Mouse (Mus musculus) forelimb bud, embryonic 11.5 days (tissue): ENCODE data around the gene Psme2b.
"Not testable (repeated sequence)": the region's sequence is repeated elsewhere in the genome, so short reads cannot be mapped to it uniquely, and the experiment has no call there.

Experiments
- DNase-seq: peaks from one replicate; pipeline ENCODE4 v3.0.0-alpha.2; 2012; ENCODE audit warnings: low read depth, low spot score

The Psme2b gene

GRCm38 (mm10) chr11:48946090-48946489 lies at the start of gene Psme2b:
Psme2b (minus strand) TSS chr11:48946190.
- not testable (repeated sequence) for DNase-seq

- DNase-seq = not testable (repeated sequence)
Measured at GRCm38 (mm10) chr11:48994018-48994417, 48.0 kb upstream of the Psme2b start, which contains the start of gene Tgtp1. Tgtp1 (minus strand) TSS chr11:48994172.

GRCm38 (mm10) chr11:48993296-48993695 lies 47.3 kb upstream of the Psme2b start:
- not testable (repeated sequence) for DNase-seq

- DNase-seq = not testable (repeated sequence)
Measured at GRCm38 (mm10) chr11:48991740-48992520, 45.9 kb upstream of the Psme2b start, which contains the start of gene Gm12185. Gm12185 (minus strand) TSS chr11:48992226.

- DNase-seq = not testable (repeated sequence)
Measured at GRCm38 (mm10) chr11:48989981-48990380, 44.0 kb upstream of the Psme2b start.

- not testable (repeated sequence) for DNase-seq
Measured at GRCm38 (mm10) chr11:48988219-48988618, 42.2 kb upstream of the Psme2b start.

- DNase-seq = not testable (repeated sequence)
Measured at GRCm38 (mm10) chr11:48982848-48983247, 36.9 kb upstream of the Psme2b start.

GRCm38 (mm10) chr11:48980052-48980451 lies 34.1 kb upstream of the Psme2b start:
- DNase-seq = not testable (repeated sequence)

GRCm38 (mm10) chr11:48979251-48979650 lies 33.3 kb upstream of the Psme2b start, which contains the start of gene 9930111J21Rik1:
9930111J21Rik1 (minus strand) TSS chr11:48979398.
- not testable (repeated sequence) for DNase-seq

- DNase-seq = not testable (repeated sequence)
Measured at GRCm38 (mm10) chr11:48978240-48978939, 32.4 kb upstream of the Psme2b start, which contains the start of gene Olfr56. Olfr56 (plus strand) TSS chr11:48978889.

- DNase-seq = not testable (repeated sequence)
Measured at GRCm38 (mm10) chr11:48974686-48975085, 28.7 kb upstream of the Psme2b start.

GRCm38 (mm10) chr11:48939286-48939685 lies 6.7 kb downstream of the Psme2b start:
- not testable (repeated sequence) for DNase-seq

- not testable (repeated sequence) for DNase-seq
Measured at GRCm38 (mm10) chr11:48935291-48935690, 10.7 kb downstream of the Psme2b start.

GRCm38 (mm10) chr11:48933923-48934322 lies 12.1 kb downstream of the Psme2b start:
- DNase-seq = not testable (repeated sequence)

- not testable (repeated sequence) for DNase-seq
Measured at GRCm38 (mm10) chr11:48933422-48933821, 12.6 kb downstream of the Psme2b start.

GRCm38 (mm10) chr11:48928068-48928467 lies 17.9 kb downstream of the Psme2b start:
- not testable (repeated sequence) for DNase-seq

GRCm38 (mm10) chr11:48926437-48926836 lies 19.6 kb downstream of the Psme2b start:
- DNase-seq = not testable (repeated sequence)

- DNase-seq = not testable (repeated sequence)
Measured at GRCm38 (mm10) chr11:48923818-48924217, 22.2 kb downstream of the Psme2b start.

- DNase-seq = no peak
Measured at GRCm38 (mm10) chr11:48918380-48918779, 27.6 kb downstream of the Psme2b start.

GRCm38 (mm10) chr11:48913611-48914010 lies 32.4 kb downstream of the Psme2b start:
- no peak for DNase-seq

GRCm38 (mm10) chr11:48908459-48908858 lies 37.5 kb downstream of the Psme2b start:
- no peak for DNase-seq

GRCm38 (mm10) chr11:48902021-48902420 lies 44.0 kb downstream of the Psme2b start, which contains the start of gene Gm5431:
Gm5431 (minus strand) TSS chr11:48902214.
- no peak for DNase-seq
